Mouse (Mus musculus) layer of hippocampus, postnatal 14 days (tissue): ENCODE results near the gene Ddx42. TPM values are rescaled to one million over a fixed set of nuclear protein-coding genes. Genes with fewer than 3 reads are reported as not detected.

Experiments
- total RNA-seq, 2 experiments: library from RNA; stranded (reverse); gene quantifications; 2 replicates each; pipeline ENCODE4 v1.2.3; 2021

Ddx42 gene
- total RNA-seq, 2 experiments from 2014 or later = 67.4 to 67.8 TPM

Other genes with a start within 250 kb of the Ddx42 start
- 10 to 100 TPM in 1 of 2 experiments, 1 to 10 TPM in 1; 8.4 to 16.4 TPM for gene Ace, start 249.0 kb upstream of the Ddx42 start, total RNA-seq
- not detected for gene Ace3, start 222.3 kb upstream of the Ddx42 start, total RNA-seq
- gene Kcnh6, start 208.8 kb upstream of the Ddx42 start, total RNA-seq = under 1 TPM; 0.60 to 0.98 TPM
- 100 to 1,000 TPM; 159 to 180 TPM for gene Dcaf7, start 180.1 kb upstream of the Ddx42 start, total RNA-seq
- 10 to 100 TPM; 17.3 to 18.1 TPM for gene Taco1, start 150.9 kb upstream of the Ddx42 start, total RNA-seq
- gene Map3k3, start 132.3 kb upstream of the Ddx42 start, total RNA-seq = 10 to 100 TPM; 25.5 to 29.3 TPM
- not detected for gene Gm10840, start 56.1 kb upstream of the Ddx42 start, total RNA-seq
- gene Limd2, start 56.1 kb upstream of the Ddx42 start, total RNA-seq = 100 to 1,000 TPM; 139 to 142 TPM
- 10 to 100 TPM; 28.7 to 34.2 TPM for gene Strada, start 14.8 kb upstream of the Ddx42 start, total RNA-seq
- gene Ccdc47, start 582 bp upstream of the Ddx42 start, total RNA-seq = 10 to 100 TPM; 94.8 to 96.3 TPM
- 10 to 100 TPM; 31.0 to 36.6 TPM for gene Ftsj3, start 39.2 kb downstream of the Ddx42 start, total RNA-seq
- 100 to 1,000 TPM; 137 to 141 TPM for gene Psmc5, start 39.2 kb downstream of the Ddx42 start, total RNA-seq
- 10 to 100 TPM; 23.8 to 24.0 TPM for gene Smarcd2, start 56.0 kb downstream of the Ddx42 start, total RNA-seq
- gene Tcam1, start 59.7 kb downstream of the Ddx42 start, total RNA-seq = under 1 TPM; 0.21 to 0.29 TPM
- gene Gh, start 84.9 kb downstream of the Ddx42 start, total RNA-seq = not detected
- gene Cd79b, start 97.8 kb downstream of the Ddx42 start, total RNA-seq = under 1 TPM; 0.43 to 0.67 TPM
- not detected for gene Scn4a, start 136.4 kb downstream of the Ddx42 start, total RNA-seq
- under 1 TPM in 1 of 2 experiments, not detected in 1; 0.74 TPM for gene Prr29, start 148.5 kb downstream of the Ddx42 start, total RNA-seq
- 1 to 10 TPM; 4.5 to 5.9 TPM for gene Icam2, start 171.1 kb downstream of the Ddx42 start, total RNA-seq